Mouse (Mus musculus) embryonic fibroblast, embryonic 13.5 days (primary cell): Measurements from ENCODE around the gene Amacr.

ENCODE experiments used
- CTCF ChIP-seq: IDR thresholded peaks from 2 replicates; pipeline ENCODE4 v1.5.1; 2011; ENCODE audit warnings: mild to moderate bottlenecking, control low read depth, low read length, moderate library complexity, borderline replicate concordance; ENCODE audit not compliant: insufficient read depth
- POLR2A ChIP-seq: IDR thresholded peaks from 2 replicates; pipeline ENCODE4 v1.6.1; 2011; ENCODE audit warnings: low read depth, mild to moderate bottlenecking, control low read depth, low read length, moderate library complexity

DNA sequence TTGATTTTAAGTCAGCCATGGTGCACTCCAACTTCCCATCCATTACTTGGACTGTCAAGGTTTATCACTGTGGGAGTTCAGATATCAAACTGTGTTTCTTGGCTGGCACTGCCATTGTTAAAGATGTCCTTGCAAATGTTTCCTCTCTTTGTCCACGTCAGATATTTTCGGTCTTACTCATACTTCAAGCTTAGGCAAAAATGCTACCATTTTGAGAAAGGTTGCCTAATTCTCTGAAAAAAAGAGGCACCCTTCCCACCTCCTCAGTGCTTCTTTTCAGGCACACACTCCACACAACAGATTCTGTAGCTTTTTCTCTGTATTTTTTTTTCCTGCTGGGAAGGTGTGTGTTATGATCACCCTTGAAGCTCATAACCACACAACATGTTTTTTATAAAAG is 59.7 kb downstream of the Amacr start:
- TF ChIP-seq CTCF (no peak), POLR2A (no peak)
